Mouse (Mus musculus): ENCODE measurements around the gene Slc12a8.

GRCm38 (mm10) chr16:33562874-33563537 is 45.9 kb downstream of the Slc12a8 start:
- TF ChIP-seq MAFK (IDR thresholded peaks at IDR 0.05; ENCODE audit: insufficient read depth, low read depth, low read length), result no peak
- no peak for TF ChIP-seq HCFC1 (IDR thresholded peaks at IDR 0.05; ENCODE audit: borderline replicate concordance, insufficient read depth, low read length)
- no peak for TF ChIP-seq ZNF384 (IDR thresholded peaks at IDR 0.05; ENCODE audit: low read depth, low read length)
- TF ChIP-seq ZC3H11A (IDR thresholded peaks at IDR 0.05; ENCODE audit: borderline replicate concordance, low read depth, low read length), result no peak

Measured in ES-E14 (cell line).